Mouse (Mus musculus): ENCODE results near the gene Tgm1. TPM values are rescaled to one million over a fixed set of nuclear protein-coding genes. Genes with fewer than 3 reads are reported as not detected.

The Tgm1 gene
- polyA plus RNA-seq, 1 experiment from 2014 or later = 1.1 TPM

- H3K4me1 ChIP-seq (replicated peaks; ENCODE audit: control insufficient read depth, insufficient read depth, low read length) = 0 out of 2 replicates have a peak, but pooled peaks cover 4% of the 10 kb centered on the region
- no peak overlapping the region for H3K4me2 ChIP-seq (replicated peaks; ENCODE audit: low read depth)
- H3K9ac ChIP-seq (ENCODE audit: low read depth, low read length) = no peak overlapping the region
- H3K27ac ChIP-seq (ENCODE audit: low read depth, low read length) = no peak overlapping the region
- H3K4me3 ChIP-seq (ENCODE audit: low read depth, low read length) = no peak overlapping the region
- TF ChIP-seq CTCF (IDR thresholded peaks at IDR 0.05; ENCODE audit: low read depth) = no peak
- ATAC-seq = no peak
- no peaks in the 10 kb centered on the region for H3K36me3 ChIP-seq (ENCODE audit: control insufficient read depth, insufficient read depth)
- H3K27me3 ChIP-seq (replicated peaks; ENCODE audit: control insufficient read depth, insufficient read depth, low read length) = no peaks in the 10 kb centered on the region
- H3K9me3 ChIP-seq (ENCODE audit: control insufficient read depth) = no peaks in the 10 kb centered on the region
- WGBS = 82% methylated on average over 3 of the region's 3 CpGs
These were observed 56.8 kb downstream of the Tgm1 start for GRCm38 (mm10) chr14:55656935-55657334.

GRCm38 (mm10) chr14:55651528-55651927 lies 62.2 kb downstream of the Tgm1 start:
- H3K9me3 ChIP-seq (ENCODE audit: control insufficient read depth) = no peaks in the 10 kb centered on the region
- TF ChIP-seq CTCF (IDR thresholded peaks at IDR 0.05; ENCODE audit: low read depth) = no peak
- H3K36me3 ChIP-seq (ENCODE audit: control insufficient read depth, insufficient read depth) = no peaks in the 10 kb centered on the region
- no peak overlapping the region for H3K9ac ChIP-seq (ENCODE audit: low read depth, low read length)
- no peak overlapping the region for H3K27ac ChIP-seq (ENCODE audit: low read depth, low read length)
- no peaks in the 10 kb centered on the region for H3K4me1 ChIP-seq (replicated peaks; ENCODE audit: control insufficient read depth, insufficient read depth, low read length)
- H3K27me3 ChIP-seq (replicated peaks; ENCODE audit: control insufficient read depth, insufficient read depth, low read length) = no peaks in the 10 kb centered on the region
- WGBS = 88% methylated on average over 7 of the region's 7 CpGs
- H3K4me3 ChIP-seq (ENCODE audit: low read depth, low read length) = no peak overlapping the region
- no peak overlapping the region for H3K4me2 ChIP-seq (replicated peaks; ENCODE audit: low read depth)
- ATAC-seq = no peak

Other genes starting within 250 kb of the Tgm1 start
- 130 and 133 TPM in 2 replicates for gene Dhrs4, start 235.2 kb downstream of the Tgm1 start, polyA plus RNA-seq (2015; fragmentation: Nextera tagmentation; extraction: Ambion mirVana)
- gene Carmil3, start 223.3 kb downstream of the Tgm1 start, polyA plus RNA-seq (2015; fragmentation: Nextera tagmentation; extraction: Ambion mirVana) = 0.52 and 0.61 TPM in 2 replicates
- 0.24 and 0.39 TPM in 2 replicates for gene Cpne6, start 203.5 kb downstream of the Tgm1 start, polyA plus RNA-seq (2015; fragmentation: Nextera tagmentation; extraction: Ambion mirVana)
- gene Nrl, start 188.9 kb downstream of the Tgm1 start, polyA plus RNA-seq (2015; fragmentation: Nextera tagmentation; extraction: Ambion mirVana) = not detected in 2 replicates
- gene Pck2, start 173.7 kb downstream of the Tgm1 start, polyA plus RNA-seq (2015; fragmentation: Nextera tagmentation; extraction: Ambion mirVana) = 16.7 and 17.6 TPM in 2 replicates
- 67.0 and 74.7 TPM in 2 replicates for gene Dcaf11, start 153.9 kb downstream of the Tgm1 start, polyA plus RNA-seq (2015; fragmentation: Nextera tagmentation; extraction: Ambion mirVana)
- gene A730061H03Rik, start 153.5 kb downstream of the Tgm1 start, polyA plus RNA-seq (2015; fragmentation: Nextera tagmentation; extraction: Ambion mirVana) = 1.2 and 1.8 TPM in 2 replicates
- 0.48 and 0.52 TPM in 2 replicates for gene Fitm1, start 138.3 kb downstream of the Tgm1 start, polyA plus RNA-seq (2015; fragmentation: Nextera tagmentation; extraction: Ambion mirVana)
- gene Psme1, start 135.8 kb downstream of the Tgm1 start, polyA plus RNA-seq (2015; fragmentation: Nextera tagmentation; extraction: Ambion mirVana) = 283 and 287 TPM in 2 replicates
- 21.6 TPM in 2 replicates for gene Emc9, start 128.6 kb downstream of the Tgm1 start, polyA plus RNA-seq (2015; fragmentation: Nextera tagmentation; extraction: Ambion mirVana)
- 481 and 514 TPM in 2 replicates for gene Psme2, start 122.8 kb downstream of the Tgm1 start, polyA plus RNA-seq (2015; fragmentation: Nextera tagmentation; extraction: Ambion mirVana)
- 18.2 and 24.0 TPM in 2 replicates for gene Rnf31, start 122.2 kb downstream of the Tgm1 start, polyA plus RNA-seq (2015; fragmentation: Nextera tagmentation; extraction: Ambion mirVana)
- gene Irf9, start 110.4 kb downstream of the Tgm1 start, polyA plus RNA-seq (2015; fragmentation: Nextera tagmentation; extraction: Ambion mirVana) = 44.7 and 46.9 TPM in 2 replicates
- gene Rec8, start 95.9 kb downstream of the Tgm1 start, polyA plus RNA-seq (2015; fragmentation: Nextera tagmentation; extraction: Ambion mirVana) = 29.8 and 30.1 TPM in 2 replicates
- 28.0 and 29.8 TPM in 2 replicates for gene Ipo4, start 78.0 kb downstream of the Tgm1 start, polyA plus RNA-seq (2015; fragmentation: Nextera tagmentation; extraction: Ambion mirVana)
- gene Gm49378, start 76.0 kb downstream of the Tgm1 start, polyA plus RNA-seq (2015; fragmentation: Nextera tagmentation; extraction: Ambion mirVana) = 2.3 and 2.7 TPM in 2 replicates
- gene Tm9sf1, start 70.1 kb downstream of the Tgm1 start, polyA plus RNA-seq (2015; fragmentation: Nextera tagmentation; extraction: Ambion mirVana) = 94.6 and 95.9 TPM in 2 replicates
- gene Tssk4, start 63.7 kb downstream of the Tgm1 start, polyA plus RNA-seq (2015; fragmentation: Nextera tagmentation; extraction: Ambion mirVana) = 0.65 and 0.69 TPM in 2 replicates
- 85.1 and 94.0 TPM in 2 replicates for gene Mdp1, start 53.4 kb downstream of the Tgm1 start, polyA plus RNA-seq (2015; fragmentation: Nextera tagmentation; extraction: Ambion mirVana)
- gene Gmpr2, start 42.0 kb downstream of the Tgm1 start, polyA plus RNA-seq (2015; fragmentation: Nextera tagmentation; extraction: Ambion mirVana) = 21.3 and 24.4 TPM in 2 replicates
- gene Nedd8, start 41.8 kb downstream of the Tgm1 start, polyA plus RNA-seq (2015; fragmentation: Nextera tagmentation; extraction: Ambion mirVana) = 385 and 387 TPM in 2 replicates
- 20.6 and 21.9 TPM in 2 replicates for gene Tinf2, start 32.1 kb downstream of the Tgm1 start, polyA plus RNA-seq (2015; fragmentation: Nextera tagmentation; extraction: Ambion mirVana)
- 24.0 and 25.6 TPM in 2 replicates for gene Rabggta, start 8.3 kb upstream of the Tgm1 start, polyA plus RNA-seq (2015; fragmentation: Nextera tagmentation; extraction: Ambion mirVana)
- 466 and 476 TPM in 2 replicates for gene Dhrs1, start 31.8 kb upstream of the Tgm1 start, polyA plus RNA-seq (2015; fragmentation: Nextera tagmentation; extraction: Ambion mirVana)
- gene Nop9, start 31.8 kb upstream of the Tgm1 start, polyA plus RNA-seq (2015; fragmentation: Nextera tagmentation; extraction: Ambion mirVana) = 14.4 and 14.9 TPM in 2 replicates
- gene Cideb, start 44.5 kb upstream of the Tgm1 start, polyA plus RNA-seq (2015; fragmentation: Nextera tagmentation; extraction: Ambion mirVana) = 366 and 385 TPM in 2 replicates
- 6.7 and 9.0 TPM in 2 replicates for gene Ltb4r2, start 47.5 kb upstream of the Tgm1 start, polyA plus RNA-seq (2015; fragmentation: Nextera tagmentation; extraction: Ambion mirVana)
- gene Ltb4r1, start 52.0 kb upstream of the Tgm1 start, polyA plus RNA-seq (2015; fragmentation: Nextera tagmentation; extraction: Ambion mirVana) = 3.8 and 4.1 TPM in 2 replicates
- 3.5 and 4.3 TPM in 2 replicates for gene Adcy4, start 70.2 kb upstream of the Tgm1 start, polyA plus RNA-seq (2015; fragmentation: Nextera tagmentation; extraction: Ambion mirVana)
- gene Ripk3, start 74.9 kb upstream of the Tgm1 start, polyA plus RNA-seq (2015; fragmentation: Nextera tagmentation; extraction: Ambion mirVana) = 39.2 and 47.3 TPM in 2 replicates
- gene Nfatc4, start 109.2 kb upstream of the Tgm1 start, polyA plus RNA-seq (2015; fragmentation: Nextera tagmentation; extraction: Ambion mirVana) = 5.9 and 6.1 TPM in 2 replicates
- 2.2 and 2.5 TPM in 2 replicates for gene Nynrin, start 140.1 kb upstream of the Tgm1 start, polyA plus RNA-seq (2015; fragmentation: Nextera tagmentation; extraction: Ambion mirVana)
- 0.16 and 0.26 TPM in 2 replicates for gene Cbln3, start 170.5 kb upstream of the Tgm1 start, polyA plus RNA-seq (2015; fragmentation: Nextera tagmentation; extraction: Ambion mirVana)
- gene Khnyn, start 171.0 kb upstream of the Tgm1 start, polyA plus RNA-seq (2015; fragmentation: Nextera tagmentation; extraction: Ambion mirVana) = 5.1 and 6.3 TPM in 2 replicates
- 70.9 and 71.5 TPM in 2 replicates for gene Sdr39u1, start 186.4 kb upstream of the Tgm1 start, polyA plus RNA-seq (2015; fragmentation: Nextera tagmentation; extraction: Ambion mirVana)
- gene Cma1, start 230.7 kb upstream of the Tgm1 start, polyA plus RNA-seq (2015; fragmentation: Nextera tagmentation; extraction: Ambion mirVana) = 5.8 and 6.4 TPM in 2 replicates
- gene Cma2, start 237.1 kb upstream of the Tgm1 start, polyA plus RNA-seq (2015; fragmentation: Nextera tagmentation; extraction: Ambion mirVana) = not detected in 2 replicates